Mouse (Mus musculus) MEL (cell line): ENCODE measurements at regions not wholly inside any gene's neighbourhood (a gene's known extent, or its start where the extent isn't known, plus 50 kb on each side); places are given as distances from the start of the nearest gene placed in this dataset.

Source experiments
- DNase-seq: peaks from one replicate; pipeline ENCODE4 v3.0.0; 2011; ENCODE audit warnings: low read depth, low spot score
- H3K27ac ChIP-seq: 2 replicates; pipeline ENCODE4 v1.5.1; 2012; ENCODE audit warnings: low read depth, mild to moderate bottlenecking, control low read depth, low read length, moderate library complexity; ENCODE audit not compliant: control insufficient read depth
- H3K27me3 ChIP-seq, 2 experiments: fragments of 150-350 bp in 1 of 2; sonication (generic) in 1 of 2; 2 replicates each; pipeline ENCODE4 v1.6.1; 2012; ENCODE audit warnings: low read length in 2 of 2, mild to moderate bottlenecking in 2 of 2, improper control_type of control experiment in 1 of 2, moderate library complexity in 1 of 2; ENCODE audit not compliant: insufficient read depth in 2 of 2, control insufficient read depth in 1 of 2
- H3K36me3 ChIP-seq, 2 experiments: 2 replicates each; pipeline ENCODE4 v1.6.1; 2012 to 2014; ENCODE audit warnings: low read length in 2 of 2, improper control_type of control experiment in 1 of 2, inconsistent platforms in 1 of 2, mild to moderate bottlenecking in 1 of 2; ENCODE audit not compliant: insufficient read depth in 2 of 2, control insufficient read depth in 1 of 2
- H3K4me1 ChIP-seq, 2 experiments: fragments of 150-350 bp in 1 of 2; sonication (generic) in 1 of 2; 2 replicates each; pipeline ENCODE4 v1.6.1; 2012; ENCODE audit warnings: low read length in 2 of 2, improper control_type of control experiment in 1 of 2, mild to moderate bottlenecking in 1 of 2; ENCODE audit not compliant: insufficient read depth in 2 of 2, control insufficient read depth in 1 of 2
- H3K4me3 ChIP-seq, 2 experiments: fragments of 150-350 bp in 1 of 2; sonication (generic) in 1 of 2; 2 replicates each; pipeline ENCODE4 v1.5.1; 2012; ENCODE audit warnings: low read depth in 2 of 2, low read length in 2 of 2, mild to moderate bottlenecking in 2 of 2, moderate library complexity in 2 of 2, control low read depth in 1 of 2, improper control_type of control experiment in 1 of 2; ENCODE audit not compliant: control insufficient read depth in 1 of 2, insufficient read depth in 1 of 2
- H3K79me2 ChIP-seq: 2 replicates; pipeline ENCODE4 v1.6.1; 2012; ENCODE audit warnings: mild to moderate bottlenecking, low read length, moderate library complexity; ENCODE audit not compliant: control insufficient read depth, poor library complexity, insufficient read depth
- H3K9ac ChIP-seq: 2 replicates; pipeline ENCODE4 v1.6.1; 2012; ENCODE audit warnings: low read depth, mild to moderate bottlenecking, control low read depth, low read length, moderate library complexity; ENCODE audit not compliant: control insufficient read depth, poor library complexity, severe bottlenecking
- H3K9me3 ChIP-seq: fragments of 150-350 bp; sonication (generic); replicated peaks from 2 replicates; pipeline ENCODE4 v1.6.1; 2012; ENCODE audit warnings: mild to moderate bottlenecking, low read length, improper control_type of control experiment, moderate library complexity; ENCODE audit not compliant: insufficient read depth
- CHD1 ChIP-seq: IDR thresholded peaks from 2 replicates; pipeline ENCODE4 v1.6.1; 2012; ENCODE audit warnings: low read depth, mild to moderate bottlenecking, inconsistent platforms, low read length, improper control_type of control experiment
- EP300 ChIP-seq, 2 experiments: IDR thresholded peaks; 2 replicates each; pipeline ENCODE4 v1.6.1; 2011; ENCODE audit warnings: improper control_type of control experiment in 2 of 2, low read length in 2 of 2, low read depth in 1 of 2, mild to moderate bottlenecking in 1 of 2
- GABPA ChIP-seq: IDR thresholded peaks from 2 replicates; pipeline ENCODE4 v1.6.1; 2012; ENCODE audit warnings: low read depth, mild to moderate bottlenecking, inconsistent platforms, low read length, improper control_type of control experiment, moderate library complexity
- GATA1 ChIP-seq: IDR thresholded peaks from 2 replicates; pipeline ENCODE4 v1.6.1; 2011; ENCODE audit warnings: low read depth, low read length, improper control_type of control experiment
- JUND ChIP-seq: IDR thresholded peaks from 2 replicates; pipeline ENCODE4 v1.6.1; 2011; ENCODE audit warnings: low read depth, mild to moderate bottlenecking, improper control_type of control experiment, low read length
- KAT2A ChIP-seq: conservative IDR thresholded peaks from 2 replicates; pipeline ENCODE4 v1.6.1; 2012; ENCODE audit warnings: low read depth, low read length, improper control_type of control experiment, inconsistent platforms
- MAFK ChIP-seq: IDR thresholded peaks from 2 replicates; pipeline ENCODE4 v1.6.1; 2011; ENCODE audit warnings: low read depth, mild to moderate bottlenecking, low read length, improper control_type of control experiment, borderline replicate concordance
- MAX ChIP-seq: IDR thresholded peaks from 2 replicates; pipeline ENCODE4 v1.6.1; 2011; ENCODE audit warnings: low read length, improper control_type of control experiment
- MXI1 ChIP-seq: IDR thresholded peaks from 2 replicates; pipeline ENCODE4 v1.6.1; 2011; ENCODE audit warnings: mild to moderate bottlenecking, low read depth, low read length, improper control_type of control experiment
- NELFE ChIP-seq: IDR thresholded peaks from 2 replicates; pipeline ENCODE4 v1.6.1; 2011; ENCODE audit warnings: low read depth, low read length, improper control_type of control experiment
- POLR2A ChIP-seq, 2 experiments: IDR thresholded peaks; 2 replicates each; pipeline ENCODE4 v1.6.1; 2011 to 2012; ENCODE audit warnings: low read length in 2 of 2, mild to moderate bottlenecking in 2 of 2, control low read depth in 1 of 2, improper control_type of control experiment in 1 of 2, low read depth in 1 of 2, moderate library complexity in 1 of 2; ENCODE audit not compliant: control insufficient read depth in 1 of 2, insufficient read depth in 1 of 2, poor library complexity in 1 of 2
- POLR2AphosphoS2 ChIP-seq: IDR thresholded peaks from 2 replicates; pipeline ENCODE4 v1.6.1; 2011; ENCODE audit warnings: low read length, improper control_type of control experiment
- RAD21 ChIP-seq: IDR thresholded peaks from 2 replicates; pipeline ENCODE4 v1.6.1; 2011; ENCODE audit warnings: mild to moderate bottlenecking, low read depth, low read length, improper control_type of control experiment
- SIN3A ChIP-seq: IDR thresholded peaks from 2 replicates; pipeline ENCODE4 v1.6.1; 2012; ENCODE audit warnings: low read length, improper control_type of control experiment, inconsistent platforms
- TCF12 ChIP-seq: IDR thresholded peaks from 2 replicates; pipeline ENCODE4 v1.6.1; 2014; ENCODE audit warnings: low read depth, mild to moderate bottlenecking, inconsistent platforms, low read length, improper control_type of control experiment, moderate library complexity
- ZC3H11A ChIP-seq: IDR thresholded peaks from 2 replicates; pipeline ENCODE4 v1.6.1; 2012; ENCODE audit warnings: low read depth, mild to moderate bottlenecking, inconsistent platforms, low read length, improper control_type of control experiment
- ZKSCAN1 ChIP-seq: IDR thresholded peaks from 2 replicates; pipeline ENCODE4 v1.6.1; 2012; ENCODE audit warnings: low read depth, mild to moderate bottlenecking, inconsistent platforms, low read length, improper control_type of control experiment, moderate library complexity
- ZNF384 ChIP-seq: IDR thresholded peaks from 2 replicates; pipeline ENCODE4 v1.6.1; 2012; ENCODE audit warnings: low read depth, mild to moderate bottlenecking, inconsistent platforms, low read length, improper control_type of control experiment

DNA sequence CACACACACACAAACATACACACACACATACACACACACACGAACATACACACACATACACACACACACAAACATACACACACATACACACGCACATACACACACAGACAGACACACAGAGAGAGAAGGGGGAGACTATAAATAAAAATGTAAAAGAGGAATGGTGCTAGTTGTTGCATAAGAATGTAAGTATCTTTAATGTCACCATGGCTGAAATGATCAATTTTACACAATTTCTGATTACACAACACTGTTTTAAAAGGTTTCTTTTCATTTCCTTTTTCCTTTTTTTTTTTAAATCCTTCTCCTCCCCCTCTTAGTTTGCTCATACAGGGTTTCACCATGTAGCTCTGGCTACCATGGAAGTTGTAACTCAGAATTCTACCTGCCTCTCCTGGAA, 125.9 kb upstream of the Atp6ap2 start:
- TF ChIP-seq KAT2A: no peak
- TF ChIP-seq EP300 (IDR thresholded peaks at IDR 0.05; ENCODE audit: low read depth in 1 of 2, low read length in 2 of 2): no peak
- no peak for TF ChIP-seq MAFK
- TF ChIP-seq GATA1: no peak
- no peak for TF ChIP-seq CHD1
- no peak for TF ChIP-seq RAD21
- TF ChIP-seq POLR2AphosphoS2: no peak
- no peak for TF ChIP-seq TCF12
- TF ChIP-seq GABPA: no peak
- no peak for TF ChIP-seq ZC3H11A
- no peak for TF ChIP-seq ZKSCAN1
- TF ChIP-seq NELFE: no peak
- no peak for TF ChIP-seq MAX
- TF ChIP-seq SIN3A: no peak
- no peak for TF ChIP-seq JUND
- no peak for TF ChIP-seq POLR2A (IDR thresholded peaks at IDR 0.05; ENCODE audit: control insufficient read depth in 1 of 2, insufficient read depth in 1 of 2, low read depth in 1 of 2, low read length in 2 of 2, poor library complexity in 1 of 2)
- TF ChIP-seq ZNF384: no peak
- Histone ChIP-seq H3K27me3 (no peaks in the 10 kb centered on the region), H3K9ac (no peak overlapping the region), H3K27ac (no peak overlapping the region), H3K79me2 (no peaks in the 10 kb centered on the region), H3K4me3 (no peak overlapping the region), H3K36me3 (no peaks in the 10 kb centered on the region), H3K4me1 (no peaks in the 10 kb centered on the region), H3K9me3 (no peaks in the 10 kb centered on the region)
- DNase-seq: no peak

GRCm38 (mm10) chrX:12462936-12463647, 124.5 kb upstream of the Atp6ap2 start:
- Histone ChIP-seq H3K79me2 (no peaks in the 10 kb centered on the region), H3K9ac (no peak overlapping the region), H3K4me3 (no peak overlapping the region), H3K9me3 (no peaks in the 10 kb centered on the region), H3K4me1 (no peaks in the 10 kb centered on the region), H3K27ac (no peak overlapping the region), H3K27me3 (no peaks in the 10 kb centered on the region), H3K36me3 (no peaks in the 10 kb centered on the region)
- TF ChIP-seq SIN3A: no peak
- no peak for TF ChIP-seq POLR2AphosphoS2
- TF ChIP-seq MXI1: no peak
- no peak for DNase-seq
